Comparison of ENCODE assay signal across 9 mouse cellular contexts in the genomic region with DNA sequence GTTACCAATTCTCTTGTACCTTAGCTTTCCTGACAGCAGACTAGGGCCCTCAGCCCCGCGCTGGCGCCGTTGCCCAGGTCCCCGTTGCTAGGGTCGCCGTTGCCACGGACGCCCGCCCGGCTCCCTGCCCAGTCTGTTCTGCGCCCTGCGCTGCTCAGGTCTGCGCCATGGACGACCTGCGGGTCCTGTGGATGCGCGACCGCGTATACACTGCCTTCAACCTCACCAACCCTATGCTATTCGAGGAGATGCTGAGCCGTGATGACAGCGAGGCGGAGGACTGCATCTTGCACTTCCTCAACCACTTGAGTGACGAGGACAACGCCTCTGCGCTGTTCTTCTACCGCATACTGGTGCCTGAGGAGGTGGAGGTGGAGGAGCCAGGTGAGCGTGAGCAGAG. TPM values are rescaled to one million over a fixed set of nuclear protein-coding genes. Genes with fewer than 3 reads are reported as not detected.
A peak's percentile ranks its signal among the peaks of the same experiment; 100 is the strongest.
DNase-seq lines count a peak whose midpoint lies in the region; ATAC-seq lines count a peak whose summit lies in the region.
"Had no signal": no experiment of that assay in that cellular context is flagged by ENCODE, and none has a peak within 500 bp of the region (broad histone marks: within the 10 kb centered on the region; RNA-seq: fewer than 3 reads in every experiment).

A gene (plus strand): TSS at position 89 of the 400 bp plus-strand sequence.

- H3K36me3 ChIP-seq in kidney, embryonic 16.5 days (ENCODE audit: insufficient read depth, low read length): peaks cover 24% of the 10 kb centered on the region
- peaks cover 42% of the 10 kb centered on the region for H3K36me3 ChIP-seq in hindbrain, embryonic 13.5 days
- peaks cover 6% of the 10 kb centered on the region for H3K36me3 ChIP-seq in midbrain, embryonic 11.5 days (ENCODE audit: control insufficient read depth, insufficient read depth, low read length)

- H3K27me3 ChIP-seq in kidney, embryonic 16.5 days (ENCODE audit: insufficient read depth, low read length): no peaks in the 10 kb centered on the region
- peaks cover 3% of the 10 kb centered on the region for H3K27me3 ChIP-seq in hindbrain, embryonic 13.5 days
- H3K27me3 ChIP-seq in midbrain, embryonic 11.5 days (ENCODE audit: control insufficient read depth, insufficient read depth, low read length): no peaks in the 10 kb centered on the region

- 0 out of 2 replicates have a peak within 1 kb of the TSS, but pooled peaks have one; percentile 12 for H3K4me2 ChIP-seq in kidney, embryonic 16.5 days (replicated peaks; ENCODE audit: low read depth, low read length)
- H3K4me2 ChIP-seq in hindbrain, embryonic 13.5 days: 0 out of 2 replicates have a peak within 1 kb of the TSS, but pooled peaks have one; percentile 4
- no peak within 1 kb of the TSS for H3K4me2 ChIP-seq in midbrain, embryonic 11.5 days

- peaks cover 6% of the 10 kb centered on the region for H3K4me1 ChIP-seq in kidney, embryonic 16.5 days (ENCODE audit: insufficient read depth, low read length)
- peaks cover 9% of the 10 kb centered on the region for H3K4me1 ChIP-seq in hindbrain, embryonic 13.5 days (replicated peaks)
- peaks cover 4% of the 10 kb centered on the region for H3K4me1 ChIP-seq in midbrain, embryonic 11.5 days (ENCODE audit: control insufficient read depth, insufficient read depth, low read length)

- peak; percentile 68; the same call in 1 of the 2 replicates for ATAC-seq in kidney, embryonic 16.5 days (ENCODE audit: low FRiP score, low TSS enrichment)
- ATAC-seq in hindbrain, embryonic 13.5 days (ENCODE audit: low FRiP score): peak; percentile 68; the same call in 1 of the 2 replicates
- peak; percentile 68 for ATAC-seq in midbrain, embryonic 11.5 days (ENCODE audit: low FRiP score)

- WGBS in kidney, embryonic 16.5 days: 11% methylated on average over 29 of the region's 29 CpGs
- 10% methylated on average over 29 of the region's 29 CpGs for WGBS in hindbrain, embryonic 13.5 days
- 10% methylated on average over 29 of the region's 29 CpGs for WGBS in midbrain, embryonic 11.5 days

- H3K9me3 ChIP-seq in kidney, embryonic 16.5 days (ENCODE audit: low read length): no peaks in the 10 kb centered on the region
- H3K9me3 ChIP-seq in hindbrain, embryonic 13.5 days: no peaks in the 10 kb centered on the region
- H3K9me3 ChIP-seq in midbrain, embryonic 11.5 days (ENCODE audit: control insufficient read depth, low read length): no peaks in the 10 kb centered on the region

- no peak within 1 kb of the TSS for H3K9ac ChIP-seq in kidney, embryonic 16.5 days (replicated peaks; ENCODE audit: low read length)
- no peak within 1 kb of the TSS; the same call in none of the 2 replicates for H3K9ac ChIP-seq in hindbrain, embryonic 13.5 days
- H3K9ac ChIP-seq in midbrain, embryonic 11.5 days (ENCODE audit: low read length): no peak within 1 kb of the TSS

- H3K4me3 ChIP-seq in kidney, embryonic 16.5 days (ENCODE audit: low read length): no peak within 1 kb of the TSS
- no peak within 1 kb of the TSS for H3K4me3 ChIP-seq in hindbrain, embryonic 13.5 days
- no peak within 1 kb of the TSS for H3K4me3 ChIP-seq in midbrain, embryonic 11.5 days (ENCODE audit: low read depth, low read length)

- H3K27ac ChIP-seq in kidney, embryonic 16.5 days (ENCODE audit: low read length): no peak within 1 kb of the TSS
- H3K27ac ChIP-seq in hindbrain, embryonic 13.5 days: no peak within 1 kb of the TSS
- no peak within 1 kb of the TSS for H3K27ac ChIP-seq in midbrain, embryonic 11.5 days (ENCODE audit: low read depth, low read length)

- DNase-seq in kidney, postnatal 36 days: no peak
- peak; percentile 22 for DNase-seq in embryo, embryonic 9.5 days (ENCODE audit: extremely low spot score)
- peak; percentile 88 for DNase-seq in midbrain, embryonic 11.5 days (ENCODE audit: low spot score, missing footprints)
- peak; percentile 33 for DNase-seq in testis, postnatal 14 days (ENCODE audit: low spot score)
- no peak for DNase-seq in adrenal gland, adult (ENCODE audit: inconsistent age in 2 of 2, low spot score in 1 of 2)
- DNase-seq in kidney, postnatal 14 days: no peak

RNA-seq across cellular contexts. Expression of the gene that starts here (rescaled TPM):
- 0.12 and 0.15 TPM in 2 replicates for polyA plus RNA-seq in kidney, embryonic 16.5 days (2015; fragmentation: Nextera tagmentation; extraction: Ambion mirVana)
- polyA plus RNA-seq in hindbrain, embryonic 13.5 days (2015; fragmentation: Nextera tagmentation; extraction: Ambion mirVana): 0.09 and 0.14 TPM in 2 replicates
- 0.04 TPM in 1 of 2 replicates, not detected in the other for polyA plus RNA-seq in midbrain, embryonic 11.5 days (2014; fragmentation: Nextera tagmentation; extraction: Ambion mirVana)
- polyA plus RNA-seq: liver, adult 2 months had no signal

Comparison
In these comparisons a context has a peak if more than half of its experiments do, and no peak if none do; other contexts are left out.
1. Peak in ATAC-seq and H3K4me2 ChIP-seq in kidney, embryonic 16.5 days; RNA of the gene not detected or under 1 TPM.
2. Peak in ATAC-seq and H3K4me2 ChIP-seq in hindbrain, embryonic 13.5 days; RNA of the gene not detected or under 1 TPM.
3. Peak in DNase-seq and ATAC-seq in midbrain, embryonic 11.5 days; RNA of the gene not detected or under 1 TPM.
4. DNase-seq: peak in embryo, embryonic 9.5 days (single experiment) and testis, postnatal 14 days (single experiment); none in kidney, postnatal 36 days (0 of 2), adrenal gland, adult (0 of 2) and kidney, postnatal 14 days (single experiment).
5. Peak in every context shown above with its lines, with median percentiles within 50 percentile points of each other: ATAC-seq.